Mouse (Mus musculus): Measurements from ENCODE around the gene Robo1.

The Robo1 gene

GRCm38 (mm10) chr16:72998677-72999076, 690.6 kb downstream of the Robo1 start:
- no peak for DNase-seq (ENCODE audit: low spot score in 2 of 2)

GRCm38 (mm10) chr16:73002685-73003084, 694.6 kb downstream of the Robo1 start:
- no peak for DNase-seq (ENCODE audit: low spot score in 2 of 2)

- DNase-seq (ENCODE audit: low spot score in 2 of 2), result no peak
Measured at GRCm38 (mm10) chr16:73004601-73005000, 696.5 kb downstream of the Robo1 start.

- DNase-seq (ENCODE audit: low spot score in 2 of 2), result no peak
Measured at GRCm38 (mm10) chr16:73005831-73006230, 697.7 kb downstream of the Robo1 start.

- no peak for DNase-seq (ENCODE audit: low spot score in 2 of 2)
Measured at GRCm38 (mm10) chr16:73007434-73007833, 699.3 kb downstream of the Robo1 start.

GRCm38 (mm10) chr16:73011313-73011712, 703.2 kb downstream of the Robo1 start:
- no peak for DNase-seq (ENCODE audit: low spot score in 2 of 2)

- DNase-seq (ENCODE audit: low spot score in 2 of 2), result no peak
Measured at GRCm38 (mm10) chr16:73012926-73013325, 704.8 kb downstream of the Robo1 start.

GRCm38 (mm10) chr16:73014544-73014943, 706.4 kb downstream of the Robo1 start:
- DNase-seq (ENCODE audit: low spot score in 2 of 2), result no peak

GRCm38 (mm10) chr16:73015976-73016375, 707.9 kb downstream of the Robo1 start:
- no peak for DNase-seq (ENCODE audit: low spot score in 2 of 2)

- DNase-seq (ENCODE audit: low spot score in 2 of 2), result no peak
Measured at GRCm38 (mm10) chr16:73016801-73017200, 708.7 kb downstream of the Robo1 start.

- no peak for DNase-seq (ENCODE audit: low spot score in 2 of 2)
Measured at GRCm38 (mm10) chr16:73024326-73024725, 716.2 kb downstream of the Robo1 start.

- no peak for DNase-seq (ENCODE audit: low spot score in 2 of 2)
Measured at GRCm38 (mm10) chr16:73027692-73028091, 719.6 kb downstream of the Robo1 start.

- DNase-seq (ENCODE audit: low spot score in 2 of 2), result no peak
Measured at GRCm38 (mm10) chr16:73030999-73031398, 722.9 kb downstream of the Robo1 start.

- no peak for DNase-seq (ENCODE audit: low spot score in 2 of 2)
Measured at GRCm38 (mm10) chr16:73035210-73035985, 727.3 kb downstream of the Robo1 start.

GRCm38 (mm10) chr16:73038552-73038951, 730.4 kb downstream of the Robo1 start:
- DNase-seq (ENCODE audit: low spot score in 2 of 2), result no peak

GRCm38 (mm10) chr16:73062461-73062860, 754.4 kb downstream of the Robo1 start:
- DNase-seq (ENCODE audit: low spot score in 2 of 2), result no peak

GRCm38 (mm10) chr16:73067782-73068181, 759.7 kb downstream of the Robo1 start:
- DNase-seq (ENCODE audit: low spot score in 2 of 2), result no peak

- no peak for DNase-seq (ENCODE audit: low spot score in 2 of 2)
Measured at GRCm38 (mm10) chr16:73072047-73072446, 763.9 kb downstream of the Robo1 start.

- DNase-seq (ENCODE audit: low spot score in 2 of 2), result no peak
Measured at GRCm38 (mm10) chr16:73072883-73073282, 764.8 kb downstream of the Robo1 start.

GRCm38 (mm10) chr16:73082420-73082819, 774.3 kb downstream of the Robo1 start:
- no peak for DNase-seq (ENCODE audit: low spot score in 2 of 2)

GRCm38 (mm10) chr16:73083077-73083476, 775.0 kb downstream of the Robo1 start:
- DNase-seq (ENCODE audit: low spot score in 2 of 2), result no peak
